Mouse (Mus musculus) cortical plate, adult 2 months (tissue): Measurements from ENCODE around the gene Tmem164. TPM values are rescaled to one million over a fixed set of nuclear protein-coding genes. Genes with fewer than 3 reads are reported as not detected.

Experiments used
- H3K27ac ChIP-seq: fragments of 200-500 bp; 2 replicates; pipeline ENCODE4 v1.5.1; 2012; ENCODE audit warnings: low read length, control low read depth, inconsistent platforms; ENCODE audit not compliant: insufficient read depth
- H3K4me1 ChIP-seq: fragments of 200-500 bp; 2 replicates; pipeline ENCODE4 v1.6.1; 2011; ENCODE audit warnings: low read length; ENCODE audit not compliant: control insufficient read depth, insufficient read depth
- H3K4me3 ChIP-seq: fragments of 200-500 bp; 2 replicates; pipeline ENCODE4 v1.5.1; 2011; ENCODE audit warnings: mild to moderate bottlenecking, low read length, control low read depth; ENCODE audit not compliant: insufficient read depth
- CTCF ChIP-seq: fragments of 200-500 bp; IDR thresholded peaks from 2 replicates; pipeline ENCODE4 v1.5.1; 2011; ENCODE audit warnings: mild to moderate bottlenecking, control low read depth, low read length; ENCODE audit not compliant: insufficient read depth; ENCODE audit errors: extremely low read depth
- POLR2A ChIP-seq: fragments of 200-500 bp; IDR thresholded peaks from 2 replicates; pipeline ENCODE4 v1.6.1; 2011; ENCODE audit warnings: mild to moderate bottlenecking, low read length, control low read depth; ENCODE audit not compliant: insufficient read depth; ENCODE audit errors: extremely low read depth
- polyA plus RNA-seq: library from polyadenylated mRNA; depleted of rRNA; stranded (reverse); fragments of >200 nt; gene quantifications from 2 replicates; pipeline ENCODE4 v1.2.3, GENCODE M21; 2012

Gene Tmem164
- polyA plus RNA-seq, 1 experiment, result 17.0 TPM

GRCm38 (mm10) chrX:142677193-142677592, 4.0 kb upstream of the Tmem164 start:
- H3K27ac ChIP-seq, result no peak overlapping the region
- H3K4me1 ChIP-seq, result no peaks in the 10 kb centered on the region
- TF ChIP-seq CTCF (no peak), POLR2A (no peak)
- H3K4me3 ChIP-seq, result no peak overlapping the region

- Histone ChIP-seq H3K4me1 (0 out of 2 replicates have a peak, but pooled peaks cover 2% of the 10 kb centered on the region), H3K4me3 (no peak overlapping the region), H3K27ac (no peak overlapping the region)
- no peak for TF ChIP-seq POLR2A
- no peak for TF ChIP-seq CTCF
Observed at GRCm38 (mm10) chrX:142678499-142679474, 2.4 kb upstream of the Tmem164 start.

DNA sequence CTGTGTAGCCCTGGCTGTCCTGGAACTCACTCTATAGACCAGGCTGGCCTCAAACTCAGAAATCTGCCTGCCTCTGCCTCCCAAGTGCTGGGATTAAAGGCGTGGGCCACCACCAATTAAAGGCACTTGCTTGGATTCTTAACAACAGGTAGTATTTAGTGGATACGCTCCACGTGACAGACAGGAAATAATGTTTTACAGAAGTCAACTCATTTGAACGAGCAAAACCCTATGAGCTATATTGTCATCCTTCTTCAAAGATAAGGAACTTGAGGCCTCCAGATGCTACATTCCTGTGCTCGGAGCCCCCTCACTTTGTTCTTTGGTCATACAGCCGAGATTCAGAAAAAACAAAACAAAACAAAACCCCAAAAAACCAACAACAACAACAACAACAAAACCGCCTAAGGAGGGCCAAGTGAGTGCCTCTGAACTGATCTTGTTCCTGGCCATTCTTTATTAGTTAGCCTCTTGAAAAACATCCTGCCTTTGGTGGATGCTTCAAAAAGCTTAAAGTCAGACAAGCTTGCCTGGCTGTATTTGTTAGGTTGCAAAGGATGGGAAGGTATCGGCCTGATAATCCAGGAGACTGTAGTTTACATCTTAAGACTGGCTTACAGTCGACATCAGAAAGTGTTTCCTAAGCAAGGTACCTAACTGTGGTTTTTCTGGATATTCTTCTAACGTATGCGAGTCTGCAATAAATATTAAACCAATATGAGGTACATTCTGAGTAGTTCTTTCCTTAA, 1.5 kb upstream of the Tmem164 start:
- Histone ChIP-seq H3K4me3 (no peak overlapping the region), H3K27ac (no peak overlapping the region), H3K4me1 (0 out of 2 replicates have a peak, but pooled peaks cover 2% of the 10 kb centered on the region)
- TF ChIP-seq CTCF, result no peak
- no peak for TF ChIP-seq POLR2A

DNA sequence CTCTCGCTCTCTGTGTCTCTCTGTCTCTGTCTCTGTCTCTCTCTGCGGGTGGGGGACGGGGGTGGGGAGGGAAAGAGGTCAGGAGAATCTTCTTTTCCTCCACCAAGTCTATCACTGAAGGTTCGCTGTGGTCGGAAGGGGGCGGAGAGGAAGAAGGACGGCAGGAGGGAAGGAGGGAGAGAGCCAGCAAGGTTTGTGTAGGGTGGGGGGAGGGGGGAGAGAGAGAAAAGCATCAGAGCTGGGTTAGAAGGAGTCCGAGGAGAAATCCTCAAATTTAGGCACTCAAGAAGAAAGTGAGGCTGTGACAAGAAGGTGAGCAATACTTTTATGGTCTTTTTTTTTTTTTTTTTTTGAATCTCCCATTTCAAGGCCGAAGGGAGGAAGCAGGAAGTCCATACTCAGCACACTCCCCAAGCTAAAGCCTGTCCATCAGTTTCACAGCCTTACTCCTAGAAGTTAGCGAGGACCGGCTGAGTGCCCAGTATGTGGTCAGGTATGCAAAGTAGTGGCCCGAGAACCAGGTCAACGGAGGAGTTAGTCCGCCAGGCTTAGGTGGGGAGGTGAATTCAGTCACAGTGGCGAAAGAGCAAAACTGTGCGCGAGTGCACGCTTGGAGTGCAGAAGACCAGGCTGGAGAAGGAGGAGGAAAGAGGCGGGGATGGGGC, 683 bp upstream of the Tmem164 start:
- no peak for TF ChIP-seq POLR2A
- TF ChIP-seq CTCF, result no peak
- H3K4me3 ChIP-seq, result peak overlapping the region; percentile 92
- no peak overlapping the region for H3K27ac ChIP-seq
- 0 out of 2 replicates have a peak, but pooled peaks cover 2% of the 10 kb centered on the region for H3K4me1 ChIP-seq

GRCm38 (mm10) chrX:142681616-142682141, 473 bp downstream of the Tmem164 start:
- Histone ChIP-seq H3K4me1 (0 out of 2 replicates have a peak, but pooled peaks cover 2% of the 10 kb centered on the region), H3K4me3 (peak overlapping the region; percentile 92), H3K27ac (peak overlapping the region; percentile 65; the same call in 1 of the 2 replicates)
- TF ChIP-seq CTCF (no peak), POLR2A (no peak)

- Histone ChIP-seq H3K4me1 (0 out of 2 replicates have a peak, but pooled peaks cover 2% of the 10 kb centered on the region), H3K4me3 (peak overlapping the region; percentile 92), H3K27ac (no peak overlapping the region)
- no peak for TF ChIP-seq POLR2A
- no peak for TF ChIP-seq CTCF
Observed at GRCm38 (mm10) chrX:142682176-142682820, 1.1 kb downstream of the Tmem164 start.

- Histone ChIP-seq H3K4me1 (0 out of 2 replicates have a peak, but pooled peaks cover 2% of the 10 kb centered on the region), H3K4me3 (peak overlapping the region; percentile 92), H3K27ac (no peak overlapping the region)
- no peak for TF ChIP-seq CTCF
- no peak for TF ChIP-seq POLR2A
Observed at GRCm38 (mm10) chrX:142682990-142683389, 1.8 kb downstream of the Tmem164 start.

GRCm38 (mm10) chrX:142684674-142685073, 3.5 kb downstream of the Tmem164 start:
- TF ChIP-seq POLR2A, result no peak
- no peak overlapping the region for H3K27ac ChIP-seq
- H3K4me1 ChIP-seq, result 0 out of 2 replicates have a peak, but pooled peaks cover 2% of the 10 kb centered on the region
- no peak overlapping the region for H3K4me3 ChIP-seq
